Mouse (Mus musculus) kidney, postnatal 25 days (tissue): ENCODE results near the gene Lpin3.

Experiments
- DNase-seq, 2 experiments: peaks; one replicate each; pipeline ENCODE4 v3.0.0; 2021; ENCODE audit warnings: mixed read lengths in 2 of 2

Gene Lpin3

GRCm38 (mm10) chr2:160880453-160881195 is at the start of gene Lpin3:
TSS of gene Lpin3 (plus strand) at chr2:160880670.
- peak; percentile 49 to 75 for DNase-seq

GRCm38 (mm10) chr2:160840838-160841237 is 39.6 kb upstream of the Lpin3 start:
- DNase-seq = no peak

- no peak for DNase-seq
Measured at GRCm38 (mm10) chr2:160847664-160848063, 32.8 kb upstream of the Lpin3 start.

- no peak for DNase-seq
Measured at GRCm38 (mm10) chr2:160848186-160848585, 32.3 kb upstream of the Lpin3 start.

GRCm38 (mm10) chr2:160849617-160850240 is 30.7 kb upstream of the Lpin3 start:
- no peak for DNase-seq

- no peak for DNase-seq
Measured at GRCm38 (mm10) chr2:160850360-160850759, 30.1 kb upstream of the Lpin3 start.

GRCm38 (mm10) chr2:160854687-160855086 is 25.8 kb upstream of the Lpin3 start:
- DNase-seq = no peak

- no peak for DNase-seq
Measured at GRCm38 (mm10) chr2:160856359-160857102, 23.9 kb upstream of the Lpin3 start.

- DNase-seq = no peak
Measured at GRCm38 (mm10) chr2:160860363-160860762, 20.1 kb upstream of the Lpin3 start.

- DNase-seq = no peak
Measured at GRCm38 (mm10) chr2:160864112-160864511, 16.4 kb upstream of the Lpin3 start.

- no peak for DNase-seq
Measured at GRCm38 (mm10) chr2:160865266-160865665, 15.2 kb upstream of the Lpin3 start.

- no peak for DNase-seq
Measured at GRCm38 (mm10) chr2:160869446-160869845, 11.0 kb upstream of the Lpin3 start.

- DNase-seq = no peak
Measured at GRCm38 (mm10) chr2:160871310-160871709, 9.2 kb upstream of the Lpin3 start.

- DNase-seq = peak; percentile 81 to 89
Measured at GRCm38 (mm10) chr2:160872395-160872794, 8.1 kb upstream of the Lpin3 start.

GRCm38 (mm10) chr2:160872890-160873382 is 7.5 kb upstream of the Lpin3 start, which contains the start of gene Zhx3:
TSS of gene Zhx3 (minus strand) at chr2:160872998.
- peak; percentile 94 to 97 for DNase-seq

GRCm38 (mm10) chr2:160874231-160874877 is 6.1 kb upstream of the Lpin3 start:
- peak; percentile 38 to 66 for DNase-seq

GRCm38 (mm10) chr2:160876115-160876514 is 4.4 kb upstream of the Lpin3 start:
- peak in 1 of 2 experiments; percentile 30 for DNase-seq

GRCm38 (mm10) chr2:160881462-160882101 is 1.1 kb downstream of the Lpin3 start:
- DNase-seq = no peak

GRCm38 (mm10) chr2:160882436-160882835 is 2.0 kb downstream of the Lpin3 start:
- no peak for DNase-seq

- DNase-seq = peak; percentile 61 to 88
Measured at GRCm38 (mm10) chr2:160883912-160884311, 3.4 kb downstream of the Lpin3 start.

GRCm38 (mm10) chr2:160884830-160885229 is 4.4 kb downstream of the Lpin3 start:
- peak; percentile 73 to 80 for DNase-seq

- DNase-seq = no peak
Measured at GRCm38 (mm10) chr2:160886221-160886620, 5.8 kb downstream of the Lpin3 start.
